Mouse (Mus musculus): ENCODE measurements around the gene Asrgl1. TPM values are rescaled to one million over a fixed set of nuclear protein-coding genes. Genes with fewer than 3 reads are reported as not detected.
"Not testable (repeated sequence)": the region's sequence is repeated elsewhere in the genome, so short reads cannot be mapped to it uniquely, and the experiment has no call there.

The Asrgl1 gene
- polyA plus RNA-seq, 1 experiment = 3.6 TPM

DNA sequence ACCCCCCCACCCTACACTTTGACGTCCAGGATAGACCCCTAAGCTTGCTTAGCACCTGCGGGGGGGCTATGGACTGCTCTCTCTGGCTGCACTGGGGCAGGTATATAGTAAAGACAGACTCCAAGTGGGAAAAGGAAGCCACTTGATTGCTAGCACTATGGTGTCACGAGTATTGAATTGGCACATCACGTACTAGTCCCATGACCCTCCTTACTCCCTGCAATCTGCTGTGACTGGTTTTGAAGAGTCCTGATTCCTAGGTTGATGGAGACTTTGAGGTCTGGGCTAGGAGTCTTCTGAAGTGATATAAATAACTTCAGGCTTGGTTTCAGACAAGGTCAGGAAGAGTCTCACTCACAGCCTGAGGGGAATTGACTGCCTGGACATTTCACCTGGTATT lies 45.2 kb downstream of the Asrgl1 start:
- Histone ChIP-seq H3K36me3 (ENCODE audit: control insufficient read depth) (no peaks in the 10 kb centered on the region), H3K4me1 (ENCODE audit: control insufficient read depth) (no peaks in the 10 kb centered on the region), H3K27me3 (ENCODE audit: control insufficient read depth) (0 out of 2 replicates have a peak, but pooled peaks cover 2% of the 10 kb centered on the region), H3K9me3 (ENCODE audit: control insufficient read depth, low read length) (no peaks in the 10 kb centered on the region), H3K4me3 (replicated peaks) (no peak overlapping the region)
- TF ChIP-seq GATA1 (IDR thresholded peaks at IDR 0.05; ENCODE audit: low read length) = no peak
- TF ChIP-seq TAL1 (IDR thresholded peaks at IDR 0.05; ENCODE audit: low read length) = no peak

DNA sequence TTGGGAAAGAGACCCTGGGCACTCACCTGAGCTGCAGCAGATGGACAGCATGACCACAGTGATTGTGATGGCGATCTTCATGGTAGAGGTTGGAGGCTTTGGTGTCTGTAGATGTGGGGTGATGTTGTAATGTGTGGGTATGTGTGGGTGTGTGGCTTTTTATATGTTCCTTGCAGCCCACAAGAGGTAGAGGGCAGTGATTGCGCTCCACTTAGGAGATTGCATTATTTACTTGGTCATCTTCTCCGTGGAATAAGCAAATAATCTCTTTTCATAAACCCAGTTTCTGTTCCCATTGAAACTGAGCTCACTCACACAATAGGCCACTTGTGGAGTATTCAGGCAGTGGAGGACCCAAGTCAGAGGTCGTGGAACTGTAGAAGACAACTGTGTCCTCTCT lies 47.6 kb downstream of the Asrgl1 start, which contains the start of gene Scgb1a1:
Scgb1a1 (minus strand) TSS at position 138 of the 400 bp plus-strand sequence.
- H3K27me3 ChIP-seq (ENCODE audit: control insufficient read depth) = peaks cover 8% of the 10 kb centered on the region
- no peak within 1 kb of the TSS for H3K4me3 ChIP-seq (replicated peaks)
- H3K9me3 ChIP-seq (ENCODE audit: control insufficient read depth, low read length) = no peaks in the 10 kb centered on the region
- no peak for TF ChIP-seq TAL1 (IDR thresholded peaks at IDR 0.05; ENCODE audit: low read length)
- no peak for TF ChIP-seq GATA1 (IDR thresholded peaks at IDR 0.05; ENCODE audit: low read length)
- H3K36me3 ChIP-seq (ENCODE audit: control insufficient read depth) = no peaks in the 10 kb centered on the region
- peaks cover 3% of the 10 kb centered on the region; the same call in 1 of the 2 replicates for H3K4me1 ChIP-seq (ENCODE audit: control insufficient read depth)

DNA sequence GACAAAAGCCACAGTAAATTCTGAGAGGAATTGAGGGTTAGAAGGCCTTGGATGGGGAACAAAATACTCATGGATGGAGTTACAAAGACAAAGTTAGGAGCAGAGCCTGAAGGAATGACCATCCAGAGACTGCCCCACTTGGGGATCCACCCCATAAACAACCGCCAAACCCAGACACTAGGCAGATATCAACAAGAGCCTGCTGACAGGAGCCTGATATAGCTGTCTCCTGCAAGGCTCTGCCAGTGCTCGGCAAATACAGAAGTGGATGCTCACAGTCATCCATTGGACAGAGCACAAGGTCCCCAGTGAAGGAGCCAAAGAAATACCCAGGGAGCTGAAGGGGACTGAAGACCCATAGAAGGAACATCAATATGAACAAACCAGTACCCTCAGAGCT lies 51.5 kb downstream of the Asrgl1 start:
- H3K4me3 ChIP-seq (replicated peaks); H3K4me1 ChIP-seq (ENCODE audit: control insufficient read depth); H3K36me3 ChIP-seq (ENCODE audit: control insufficient read depth); H3K9me3 ChIP-seq (ENCODE audit: control insufficient read depth, low read length); H3K27me3 ChIP-seq (ENCODE audit: control insufficient read depth): not testable (repeated sequence)

DNA sequence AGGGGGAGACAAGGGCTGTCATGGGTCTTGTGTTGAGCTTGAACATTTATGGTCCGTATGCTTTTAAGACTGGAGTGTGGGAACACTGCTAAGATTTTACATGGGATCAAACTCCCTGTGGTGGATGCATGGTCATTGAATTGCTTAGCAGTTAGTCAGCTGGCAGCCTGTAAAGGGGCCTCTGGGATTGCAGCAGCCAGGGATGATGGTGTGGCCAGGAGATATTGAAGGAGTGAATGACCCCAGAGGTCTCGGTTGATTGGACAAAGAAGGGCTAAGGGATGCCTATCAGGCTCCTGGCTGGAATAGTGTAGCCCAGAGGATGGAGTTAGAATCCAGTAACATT lies 52.5 kb downstream of the Asrgl1 start:
- no peak for TF ChIP-seq GATA1 (IDR thresholded peaks at IDR 0.05; ENCODE audit: low read length)
- no peak for TF ChIP-seq TAL1 (IDR thresholded peaks at IDR 0.05; ENCODE audit: low read length)
- no peak overlapping the region for H3K4me3 ChIP-seq (replicated peaks)
- H3K9me3 ChIP-seq (ENCODE audit: control insufficient read depth, low read length) = no peaks in the 10 kb centered on the region

DNA sequence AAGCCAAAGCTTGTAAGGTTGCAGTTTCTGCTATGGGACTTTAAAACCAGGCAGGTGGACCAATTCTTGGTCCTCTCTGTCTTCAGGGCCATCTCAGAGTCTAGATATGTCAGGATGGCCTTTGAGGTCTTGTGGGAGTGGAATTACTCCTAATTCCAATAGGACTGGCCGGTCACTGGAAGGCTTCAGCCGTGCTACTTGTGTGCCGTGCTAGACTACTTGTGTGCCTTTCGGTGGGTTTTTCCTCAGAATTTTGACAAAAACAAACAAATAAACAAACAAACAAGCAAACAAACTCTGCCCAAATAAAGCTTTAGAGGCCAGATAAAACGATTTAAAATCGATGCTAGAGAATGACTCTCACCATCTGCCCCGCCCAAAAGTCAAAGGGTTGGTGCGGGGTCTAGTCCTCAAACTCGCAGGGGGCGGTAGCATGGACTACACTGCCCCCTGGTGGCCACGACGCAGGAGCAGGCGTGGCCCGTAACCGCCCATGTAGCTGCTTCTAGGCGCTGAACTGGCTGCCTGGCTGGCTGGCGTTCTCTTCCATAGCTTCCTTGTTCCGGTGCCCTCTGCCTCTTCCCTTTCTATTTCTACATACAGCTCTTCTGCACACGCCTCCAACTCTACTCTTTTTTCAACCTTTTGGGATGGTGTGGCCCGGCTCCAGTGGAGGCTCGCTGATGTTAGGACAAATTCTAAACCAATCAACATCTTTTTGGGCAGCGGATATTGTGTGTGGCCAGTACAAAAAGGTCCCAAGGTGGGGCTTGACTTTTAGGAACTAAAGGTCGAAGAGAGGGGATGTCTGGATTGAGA lies 53.0 kb downstream of the Asrgl1 start:
- H3K27me3 ChIP-seq (ENCODE audit: control insufficient read depth) = peaks cover 8% of the 10 kb centered on the region
- H3K36me3 ChIP-seq (ENCODE audit: control insufficient read depth) = no peaks in the 10 kb centered on the region
- no peaks in the 10 kb centered on the region for H3K9me3 ChIP-seq (ENCODE audit: control insufficient read depth, low read length)
- peaks cover 9% of the 10 kb centered on the region for H3K4me1 ChIP-seq (ENCODE audit: control insufficient read depth)
- H3K4me3 ChIP-seq (replicated peaks) = no peak overlapping the region
- no peak for TF ChIP-seq GATA1 (IDR thresholded peaks at IDR 0.05; ENCODE audit: low read length)
- no peak for TF ChIP-seq TAL1 (IDR thresholded peaks at IDR 0.05; ENCODE audit: low read length)

More for the DNA sequence above, 52.5 kb downstream of the Asrgl1 start:
- H3K27me3 ChIP-seq (ENCODE audit: control insufficient read depth) = peaks cover 8% of the 10 kb centered on the region
- H3K36me3 ChIP-seq (ENCODE audit: control insufficient read depth) = no peaks in the 10 kb centered on the region
- peaks cover 9% of the 10 kb centered on the region for H3K4me1 ChIP-seq (ENCODE audit: control insufficient read depth)

DNA sequence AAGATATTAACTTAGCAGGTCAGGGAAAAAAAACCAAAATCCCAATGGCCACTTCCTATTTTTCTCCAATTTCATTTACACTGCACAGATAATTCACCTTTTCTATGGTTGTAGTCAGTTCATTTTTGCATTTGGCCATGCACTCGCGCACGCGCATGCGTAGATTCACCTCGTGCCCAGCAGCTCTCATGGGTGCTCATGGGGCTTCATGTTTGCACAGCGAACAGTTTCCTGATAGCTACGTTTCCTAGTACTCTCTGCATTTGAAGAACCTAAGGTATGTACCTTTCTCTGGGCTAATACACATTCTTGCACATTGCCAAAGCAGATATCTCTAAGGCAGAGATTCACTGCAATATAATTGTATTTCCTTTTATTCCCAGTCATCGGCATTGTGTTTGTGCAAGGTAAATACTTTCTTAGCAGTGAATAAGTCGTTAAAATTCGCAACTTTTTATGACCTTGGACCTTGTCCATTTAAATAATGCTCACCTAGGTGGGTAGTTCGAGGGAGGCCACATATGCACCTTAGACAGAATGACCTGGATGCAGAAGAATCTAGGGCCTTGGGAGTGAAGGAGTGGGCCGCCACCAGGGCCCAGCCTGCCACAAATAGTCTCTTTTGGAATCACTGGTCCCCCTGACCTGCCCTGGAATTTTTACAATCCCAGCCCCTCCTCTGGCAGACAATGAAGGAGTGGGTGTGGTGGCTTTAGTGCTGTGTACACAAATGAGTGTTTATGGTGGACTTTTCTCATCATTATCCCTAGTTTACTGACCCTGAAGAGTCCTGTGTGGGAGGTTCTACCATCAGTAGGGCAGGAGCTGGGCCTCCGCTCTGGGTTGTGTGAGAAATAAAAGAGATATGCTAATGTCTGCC lies 53.9 kb downstream of the Asrgl1 start:
- H3K36me3 ChIP-seq (ENCODE audit: control insufficient read depth) = no peaks in the 10 kb centered on the region
- H3K4me1 ChIP-seq (ENCODE audit: control insufficient read depth) = peaks cover 9% of the 10 kb centered on the region
- H3K9me3 ChIP-seq (ENCODE audit: control insufficient read depth, low read length) = no peaks in the 10 kb centered on the region
- H3K4me3 ChIP-seq (replicated peaks) = no peak overlapping the region
- H3K27me3 ChIP-seq (ENCODE audit: control insufficient read depth) = peaks cover 8% of the 10 kb centered on the region
- TF ChIP-seq TAL1 (IDR thresholded peaks at IDR 0.05; ENCODE audit: low read length) (no peak), GATA1 (IDR thresholded peaks at IDR 0.05; ENCODE audit: low read length) (no peak)

DNA sequence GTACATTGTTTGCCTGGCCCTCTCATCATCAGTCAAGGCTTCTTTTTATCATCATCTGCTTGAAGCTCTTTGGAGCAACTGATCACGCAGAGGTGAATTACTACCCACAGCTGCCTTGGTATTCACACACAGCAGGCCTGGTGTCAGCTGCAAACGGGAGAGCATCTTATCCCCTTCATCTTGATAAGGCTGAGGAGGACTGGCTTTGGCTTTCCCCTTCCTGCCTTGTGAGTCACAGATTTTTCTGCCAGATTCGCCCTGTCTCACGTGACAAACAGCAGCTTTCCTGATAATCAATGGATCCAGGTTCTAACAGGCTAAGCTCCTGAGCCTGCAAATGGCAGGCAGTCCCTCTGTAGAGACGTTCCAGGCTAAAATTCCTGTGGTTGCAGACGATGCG lies 55.5 kb downstream of the Asrgl1 start:
- Histone ChIP-seq H3K4me1 (ENCODE audit: control insufficient read depth) (peaks cover 9% of the 10 kb centered on the region), H3K36me3 (ENCODE audit: control insufficient read depth) (no peaks in the 10 kb centered on the region), H3K4me3 (replicated peaks) (no peak overlapping the region), H3K27me3 (ENCODE audit: control insufficient read depth) (peaks cover 6% of the 10 kb centered on the region), H3K9me3 (ENCODE audit: control insufficient read depth, low read length) (no peaks in the 10 kb centered on the region)
- TF ChIP-seq TAL1 (IDR thresholded peaks at IDR 0.05; ENCODE audit: low read length) (no peak), GATA1 (IDR thresholded peaks at IDR 0.05; ENCODE audit: low read length) (no peak)

DNA sequence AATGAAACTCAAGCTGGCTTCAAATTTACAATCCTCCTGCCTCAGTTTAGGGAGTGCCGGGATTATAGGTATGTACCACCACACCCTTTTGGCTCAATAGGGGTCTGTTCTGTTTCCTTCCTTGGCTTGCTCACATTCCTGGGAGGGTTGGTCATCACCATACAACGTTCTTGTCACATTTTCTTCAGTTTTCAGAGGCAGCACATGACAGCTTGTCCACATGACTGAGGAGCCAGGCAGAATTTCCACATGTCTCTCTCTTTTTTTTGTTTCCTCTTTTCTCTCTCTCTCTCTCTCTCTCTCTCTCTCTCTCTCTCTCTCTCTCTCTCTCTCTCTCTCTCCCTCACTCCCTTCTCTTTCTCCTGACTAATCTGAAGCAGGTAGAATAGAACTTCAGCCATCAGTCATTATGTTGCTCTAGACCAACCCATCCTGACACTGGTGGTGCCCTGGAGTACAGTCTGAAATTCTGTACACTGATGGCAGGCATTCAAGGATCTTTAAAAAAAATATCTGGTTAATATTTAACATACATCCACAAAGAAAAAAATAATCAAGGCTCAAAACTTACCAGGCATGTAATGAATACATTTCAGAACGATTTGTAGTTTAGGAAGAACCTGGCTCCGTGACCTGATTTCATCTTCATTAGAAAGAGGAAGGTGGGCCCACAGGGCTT lies 58.3 kb downstream of the Asrgl1 start:
- Histone ChIP-seq H3K4me1 (ENCODE audit: control insufficient read depth) (peaks cover under 1% of the 10 kb centered on the region), H3K9me3 (ENCODE audit: control insufficient read depth, low read length) (no peaks in the 10 kb centered on the region), H3K4me3 (replicated peaks) (no peak overlapping the region), H3K27me3 (ENCODE audit: control insufficient read depth) (no peaks in the 10 kb centered on the region), H3K36me3 (ENCODE audit: control insufficient read depth) (no peaks in the 10 kb centered on the region)
- TF ChIP-seq GATA1 (IDR thresholded peaks at IDR 0.05; ENCODE audit: low read length) = no peak
- TF ChIP-seq TAL1 (IDR thresholded peaks at IDR 0.05; ENCODE audit: low read length) = no peak

DNA sequence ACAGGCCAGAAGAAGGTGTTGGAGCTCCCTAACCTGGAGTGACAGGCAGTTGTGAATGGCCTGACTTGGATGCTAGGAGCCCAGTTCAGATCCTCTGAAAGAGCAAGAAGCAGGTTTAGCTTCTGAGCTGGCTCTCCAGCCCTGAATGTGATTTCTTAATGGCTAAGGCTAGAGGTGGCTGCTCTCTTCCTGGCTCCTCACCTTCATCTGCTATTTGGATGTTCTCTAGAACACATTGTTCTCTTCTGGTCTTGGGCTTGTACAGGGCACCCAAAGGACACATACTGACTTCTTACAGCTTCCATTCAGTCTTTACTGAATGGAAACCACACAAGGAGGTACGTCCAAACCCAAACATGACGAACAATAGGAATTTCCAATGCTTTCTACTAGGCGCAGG lies 59.4 kb downstream of the Asrgl1 start:
- TF ChIP-seq GATA1 (IDR thresholded peaks at IDR 0.05; ENCODE audit: low read length) (no peak), TAL1 (IDR thresholded peaks at IDR 0.05; ENCODE audit: low read length) (no peak)
- Histone ChIP-seq H3K4me1 (ENCODE audit: control insufficient read depth) (no peaks in the 10 kb centered on the region), H3K27me3 (ENCODE audit: control insufficient read depth) (no peaks in the 10 kb centered on the region), H3K4me3 (replicated peaks) (no peak overlapping the region), H3K36me3 (ENCODE audit: control insufficient read depth) (no peaks in the 10 kb centered on the region), H3K9me3 (ENCODE audit: control insufficient read depth, low read length) (no peaks in the 10 kb centered on the region)

All from erythroblast, embryonic 14.5 days (primary cell).